Mouse (Mus musculus): ENCODE data around the gene Cfap54.

Gene Cfap54

DNA sequence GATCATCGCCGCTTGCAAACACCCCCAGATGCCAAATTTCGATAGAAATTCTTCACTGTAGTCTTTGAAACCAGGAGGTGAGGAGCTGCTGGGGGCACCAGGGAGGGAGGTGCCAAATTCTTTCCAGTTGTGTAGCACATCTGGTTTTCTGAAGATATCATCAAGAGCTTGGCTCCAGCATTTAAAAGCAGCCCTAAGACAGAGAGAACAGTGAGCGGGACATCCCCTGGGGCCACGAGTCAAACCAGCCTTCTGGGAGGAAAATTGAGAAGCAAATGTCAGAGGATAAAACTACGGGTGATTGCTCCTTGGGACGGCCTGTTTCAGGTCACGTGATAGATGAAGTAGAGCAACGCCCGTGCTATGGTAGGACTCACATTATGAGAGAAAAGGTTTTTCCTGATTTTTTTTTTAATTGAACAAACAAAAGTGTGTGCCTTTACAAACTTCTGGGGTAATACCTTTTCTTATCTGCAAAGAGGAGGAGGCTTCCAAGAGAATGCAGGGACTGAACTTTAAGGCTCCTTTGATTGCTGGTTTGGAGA lies 143.6 kb downstream of the Cfap54 start:
- no peak for DNase-seq (ENCODE audit: low spot score in 2 of 2)

- DNase-seq (ENCODE audit: low spot score in 2 of 2) = no peak
Measured at GRCm38 (mm10) chr10:92937091-92937490, 144.3 kb downstream of the Cfap54 start.

GRCm38 (mm10) chr10:92934506-92934905 lies 146.9 kb downstream of the Cfap54 start:
- peak; percentile 6 to 20 for DNase-seq (ENCODE audit: low spot score in 2 of 2)

GRCm38 (mm10) chr10:92933616-92934015 lies 147.8 kb downstream of the Cfap54 start:
- no peak for DNase-seq (ENCODE audit: low spot score in 2 of 2)

GRCm38 (mm10) chr10:92932464-92932863 lies 149.0 kb downstream of the Cfap54 start:
- peak; percentile 5 to 18 for DNase-seq (ENCODE audit: low spot score in 2 of 2)

GRCm38 (mm10) chr10:92930036-92930435 lies 151.4 kb downstream of the Cfap54 start:
- no peak for DNase-seq (ENCODE audit: low spot score in 2 of 2)

- peak in 1 of 2 experiments; percentile 19 for DNase-seq (ENCODE audit: low spot score in 2 of 2)
Measured at GRCm38 (mm10) chr10:92928256-92928655, 153.2 kb downstream of the Cfap54 start.

GRCm38 (mm10) chr10:92918551-92918950 lies 162.9 kb downstream of the Cfap54 start:
- DNase-seq (ENCODE audit: low spot score in 2 of 2) = no peak

DNA sequence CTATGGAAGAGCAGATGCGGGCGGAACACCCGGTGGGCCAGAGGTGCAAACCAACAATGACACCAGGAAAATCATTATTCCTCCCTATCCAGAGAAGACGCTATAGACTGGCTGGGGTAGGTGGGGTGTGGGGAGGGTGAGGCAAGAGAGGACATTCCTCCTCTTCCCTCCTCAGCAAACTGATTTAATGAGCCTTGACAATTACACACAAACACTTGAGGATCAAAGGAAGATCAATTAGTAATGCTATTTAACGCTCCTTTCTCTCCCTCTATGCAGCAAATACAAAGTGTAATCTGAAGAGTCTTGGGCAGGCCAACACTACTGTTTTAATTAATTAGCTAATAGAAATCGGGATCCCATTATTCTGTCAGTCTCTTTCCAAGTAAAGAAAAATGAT lies 174.2 kb downstream of the Cfap54 start:
- no peak for DNase-seq (ENCODE audit: low spot score in 2 of 2)

- no peak for DNase-seq (ENCODE audit: low spot score in 2 of 2)
Measured at GRCm38 (mm10) chr10:92888466-92888865, 193.0 kb downstream of the Cfap54 start.

DNA sequence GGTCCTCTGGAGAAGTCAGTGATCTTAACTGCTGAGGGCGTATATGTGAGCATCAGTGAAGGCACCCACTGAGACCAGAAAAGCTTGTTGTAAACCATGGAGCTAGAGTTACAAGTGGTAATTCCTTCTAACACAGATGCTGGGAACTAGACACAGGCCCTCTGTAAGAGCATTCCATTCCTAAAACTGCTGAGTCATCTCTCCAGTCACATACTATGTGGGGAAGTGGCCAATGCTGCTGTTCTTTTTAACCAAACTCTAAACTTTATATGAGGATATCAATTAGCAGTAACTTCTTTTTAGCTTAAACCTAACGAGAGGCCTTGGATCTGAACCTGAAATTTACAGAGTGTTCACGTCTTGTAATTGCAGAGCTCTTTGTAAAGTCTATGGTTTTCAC lies 203.4 kb downstream of the Cfap54 start:
- no peak for DNase-seq (ENCODE audit: low spot score in 2 of 2)

- no peak for DNase-seq (ENCODE audit: low spot score in 2 of 2)
Measured at GRCm38 (mm10) chr10:92840980-92841379, 240.4 kb downstream of the Cfap54 start.

- no peak for DNase-seq (ENCODE audit: low spot score in 2 of 2)
Measured at GRCm38 (mm10) chr10:92837572-92837971, 243.8 kb downstream of the Cfap54 start.

DNA sequence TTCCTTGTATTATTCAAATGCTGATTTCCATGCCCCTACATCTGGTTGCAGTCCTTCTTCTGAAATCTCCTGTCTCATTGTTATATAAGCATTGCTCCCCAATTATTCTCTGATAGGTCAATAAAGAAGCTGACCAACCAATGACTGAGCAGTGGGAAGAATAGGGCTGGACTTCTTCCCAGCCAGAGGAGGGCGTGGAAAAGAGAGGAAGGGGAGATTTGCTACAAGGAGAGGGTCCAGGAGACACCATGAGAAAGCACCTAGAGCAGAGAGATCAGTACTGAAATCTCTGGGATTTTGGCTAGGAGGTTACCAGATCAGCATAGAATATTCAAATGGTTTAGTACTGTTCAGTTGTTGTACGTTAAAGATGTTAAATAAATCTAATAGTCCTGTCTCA lies 244.4 kb downstream of the Cfap54 start:
- DNase-seq (ENCODE audit: low spot score in 2 of 2) = no peak

- no peak for DNase-seq (ENCODE audit: low spot score in 2 of 2)
Measured at GRCm38 (mm10) chr10:92821499-92821898, 259.9 kb downstream of the Cfap54 start.

DNA sequence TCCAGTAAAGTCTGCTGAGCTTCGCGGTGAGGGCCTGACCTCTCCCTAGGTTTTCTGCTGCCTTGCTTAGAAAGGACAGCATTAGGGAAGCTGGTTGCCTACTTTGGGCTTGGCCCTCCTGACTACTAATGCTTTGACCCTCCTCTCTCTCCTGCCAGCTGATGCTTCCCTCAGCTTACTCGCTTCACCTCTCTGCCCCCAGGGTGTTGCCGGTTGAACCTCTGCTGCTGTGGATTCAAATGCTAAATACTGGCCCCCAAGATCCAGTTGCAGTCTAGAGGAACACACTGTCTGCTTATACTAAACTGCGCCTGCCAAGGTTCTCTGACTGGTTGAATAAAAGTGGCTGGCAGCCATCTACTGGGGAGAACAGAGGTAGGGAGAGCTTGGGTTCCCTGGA lies 263.2 kb downstream of the Cfap54 start:
- no peak for DNase-seq (ENCODE audit: low spot score in 2 of 2)

- DNase-seq (ENCODE audit: low spot score in 2 of 2) = no peak
Measured at GRCm38 (mm10) chr10:92816903-92817302, 264.5 kb downstream of the Cfap54 start.

DNA sequence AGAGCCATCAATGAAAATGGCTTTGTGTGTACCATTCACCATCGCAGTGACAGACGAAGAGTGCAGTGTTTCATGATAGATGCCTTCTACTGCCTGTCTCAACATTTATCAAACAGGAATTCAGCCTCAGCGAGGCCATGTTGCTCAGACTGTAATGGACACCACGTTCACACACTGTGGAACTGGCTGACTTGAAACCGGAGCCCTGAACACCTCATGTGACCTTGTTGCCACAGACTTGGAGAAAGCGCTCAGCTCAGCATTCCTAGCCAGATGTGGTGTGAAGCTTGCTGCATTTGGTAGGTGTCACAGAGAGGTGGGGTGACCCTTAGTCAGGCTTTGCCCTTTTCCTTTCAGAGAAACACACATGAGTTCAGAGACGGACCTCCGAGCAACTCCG lies 270.5 kb downstream of the Cfap54 start:
- no peak for DNase-seq (ENCODE audit: low spot score in 2 of 2)

DNA sequence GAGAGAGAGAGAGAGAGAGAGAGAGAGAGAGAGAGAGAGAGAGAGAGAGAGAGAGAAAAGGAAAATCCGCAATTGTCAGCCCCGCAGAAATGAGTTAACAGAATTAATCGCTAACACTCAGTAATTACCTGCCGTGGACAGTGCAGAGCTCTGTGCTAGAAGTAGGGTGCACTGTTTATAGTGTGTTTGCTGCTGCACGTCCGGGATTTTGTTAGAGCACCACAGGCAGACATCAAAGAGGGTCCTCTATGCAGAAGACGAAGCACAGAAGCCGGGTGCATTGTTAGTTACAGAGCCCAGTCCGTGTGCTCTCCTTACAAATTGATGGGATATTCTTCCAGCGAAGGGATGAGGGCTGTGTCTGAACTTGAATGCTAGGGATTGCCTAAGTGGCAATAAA lies 289.5 kb downstream of the Cfap54 start:
- DNase-seq (ENCODE audit: low spot score in 2 of 2) = no peak

DNA sequence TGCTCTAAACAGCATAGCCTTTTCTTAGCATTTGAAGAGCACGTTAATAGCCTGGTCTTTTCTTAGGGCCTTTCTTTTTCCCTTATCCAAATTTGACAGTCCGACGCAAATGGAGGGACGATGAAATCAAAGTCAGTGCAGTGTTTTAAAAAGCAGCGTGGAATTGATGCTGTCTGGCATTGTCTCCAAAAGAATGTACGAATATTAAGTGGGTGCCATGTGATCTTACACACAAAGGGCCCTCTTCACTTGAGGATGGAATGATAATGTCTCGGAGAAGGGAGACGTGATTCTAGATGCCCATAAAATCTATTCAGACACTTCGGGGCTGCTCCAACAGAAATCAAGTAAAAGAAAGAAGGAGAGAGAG lies 289.9 kb downstream of the Cfap54 start:
- no peak for DNase-seq (ENCODE audit: low spot score in 2 of 2)

DNA sequence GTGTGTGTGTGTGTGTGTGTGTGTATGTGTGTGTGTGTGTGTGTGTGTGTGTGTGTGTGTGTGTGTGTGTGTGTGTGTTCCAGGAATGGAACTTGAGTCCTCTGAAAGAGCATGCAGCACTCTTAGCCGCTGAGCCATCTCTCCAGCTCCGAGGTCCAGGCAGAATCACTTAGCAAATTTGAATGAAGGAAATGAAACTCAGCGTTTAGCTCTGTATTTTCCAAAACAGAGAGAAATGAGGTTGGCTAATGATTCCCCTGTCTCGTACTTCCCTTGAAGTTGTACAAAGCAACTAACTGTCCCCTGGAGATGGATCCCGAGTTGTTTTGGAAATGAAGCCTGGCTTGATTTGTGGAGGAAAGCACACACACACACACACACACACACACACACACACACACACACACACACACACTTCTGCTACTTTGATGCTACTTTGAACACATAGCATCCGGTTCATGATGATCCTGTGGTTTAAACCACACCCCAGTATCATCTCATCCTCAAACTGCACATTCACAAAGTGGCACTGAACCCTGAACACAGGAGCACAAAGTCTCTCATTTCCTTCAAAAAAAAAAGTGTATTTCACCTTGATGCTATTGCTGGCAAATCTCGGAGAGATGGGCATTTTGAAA lies 290.4 kb downstream of the Cfap54 start:
- no peak for DNase-seq (ENCODE audit: low spot score in 2 of 2)

- DNase-seq (ENCODE audit: low spot score in 2 of 2) = no peak
Measured at GRCm38 (mm10) chr10:92790247-92790646, 291.2 kb downstream of the Cfap54 start.

DNA sequence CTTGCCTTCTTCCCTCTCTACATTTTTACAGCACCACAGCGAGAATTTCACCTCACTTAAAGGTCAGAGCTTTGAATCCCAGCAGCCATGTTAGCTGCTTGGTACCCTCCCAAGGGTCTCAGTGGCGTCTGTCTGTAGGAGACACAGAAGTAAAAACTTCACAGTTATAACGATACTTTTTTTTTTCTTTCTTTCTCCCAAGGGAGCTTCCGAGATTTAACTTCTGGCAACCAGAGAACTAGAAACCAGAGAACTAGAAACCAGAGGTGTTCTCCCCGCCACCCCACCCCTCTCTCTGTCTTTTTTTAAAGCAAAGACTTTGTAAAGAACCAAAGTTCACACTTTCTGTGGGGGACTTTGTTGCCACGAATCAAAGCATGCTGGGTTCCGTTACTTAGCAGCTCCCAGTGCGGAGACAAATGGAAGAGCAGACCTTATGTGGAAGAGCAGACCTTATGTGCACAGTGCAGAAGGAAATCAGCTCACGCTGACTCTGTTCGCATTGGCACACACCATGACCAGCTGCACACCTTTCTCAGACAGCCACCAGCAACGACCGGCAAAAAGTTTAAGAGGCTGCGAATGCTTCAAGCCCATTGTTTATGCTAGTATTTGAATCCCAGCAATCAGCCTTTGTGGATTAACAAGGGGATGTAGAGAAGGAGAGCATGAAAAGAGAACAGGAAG lies 292.9 kb downstream of the Cfap54 start:
- DNase-seq (ENCODE audit: low spot score in 2 of 2) = no peak

All from right cerebral cortex, adult 2 months (tissue).